Mouse (Mus musculus): ENCODE results near the gene Igf2bp1.

Igf2bp1 gene

GRCm38 (mm10) chr11:96007516-96008235 is 1.9 kb upstream of the Igf2bp1 start:
- no peak for DNase-seq (ENCODE audit: low read depth, low spot score)

GRCm38 (mm10) chr11:96006852-96007515 is 1.2 kb upstream of the Igf2bp1 start:
- DNase-seq (ENCODE audit: low read depth, low spot score) = peak; percentile 88

GRCm38 (mm10) chr11:96006367-96006851 is 669 bp upstream of the Igf2bp1 start:
- DNase-seq (ENCODE audit: low read depth, low spot score) = no peak

- DNase-seq (ENCODE audit: low read depth, low spot score) = no peak
Observed at GRCm38 (mm10) chr11:96004793-96005402, 842 bp downstream of the Igf2bp1 start.

GRCm38 (mm10) chr11:96003969-96004792 is 1.6 kb downstream of the Igf2bp1 start:
- DNase-seq (ENCODE audit: low read depth, low spot score) = no peak

GRCm38 (mm10) chr11:96003100-96003900 is 2.4 kb downstream of the Igf2bp1 start:
- no peak for DNase-seq (ENCODE audit: low read depth, low spot score)

- DNase-seq (ENCODE audit: low read depth, low spot score) = no peak
Observed at GRCm38 (mm10) chr11:95994151-95994550, 11.6 kb downstream of the Igf2bp1 start.

GRCm38 (mm10) chr11:95990886-95991708 is 14.6 kb downstream of the Igf2bp1 start:
- peak; percentile 72 for DNase-seq (ENCODE audit: low read depth, low spot score)

GRCm38 (mm10) chr11:95990431-95990830 is 15.3 kb downstream of the Igf2bp1 start:
- DNase-seq (ENCODE audit: low read depth, low spot score) = no peak

- no peak for DNase-seq (ENCODE audit: low read depth, low spot score)
Observed at GRCm38 (mm10) chr11:95989864-95990263, 15.9 kb downstream of the Igf2bp1 start.

- no peak for DNase-seq (ENCODE audit: low read depth, low spot score)
Observed at GRCm38 (mm10) chr11:95988533-95988932, 17.2 kb downstream of the Igf2bp1 start.

- no peak for DNase-seq (ENCODE audit: low read depth, low spot score)
Observed at GRCm38 (mm10) chr11:95987854-95988447, 17.8 kb downstream of the Igf2bp1 start.

GRCm38 (mm10) chr11:95982475-95982874 is 23.3 kb downstream of the Igf2bp1 start:
- DNase-seq (ENCODE audit: low read depth, low spot score) = peak; percentile 41

GRCm38 (mm10) chr11:95981804-95982203 is 23.9 kb downstream of the Igf2bp1 start:
- DNase-seq (ENCODE audit: low read depth, low spot score) = no peak

GRCm38 (mm10) chr11:95980762-95981418 is 24.9 kb downstream of the Igf2bp1 start:
- DNase-seq (ENCODE audit: low read depth, low spot score) = no peak

- no peak for DNase-seq (ENCODE audit: low read depth, low spot score)
Observed at GRCm38 (mm10) chr11:95978487-95978886, 27.3 kb downstream of the Igf2bp1 start.

GRCm38 (mm10) chr11:95976290-95976689 is 29.4 kb downstream of the Igf2bp1 start:
- DNase-seq (ENCODE audit: low read depth, low spot score) = no peak

GRCm38 (mm10) chr11:95975694-95976093 is 30.0 kb downstream of the Igf2bp1 start:
- no peak for DNase-seq (ENCODE audit: low read depth, low spot score)

- DNase-seq (ENCODE audit: low read depth, low spot score) = no peak
Observed at GRCm38 (mm10) chr11:95973187-95973586, 32.6 kb downstream of the Igf2bp1 start.
